Mouse (Mus musculus): ENCODE results near the gene Sf1.

Gene Sf1

DNA sequence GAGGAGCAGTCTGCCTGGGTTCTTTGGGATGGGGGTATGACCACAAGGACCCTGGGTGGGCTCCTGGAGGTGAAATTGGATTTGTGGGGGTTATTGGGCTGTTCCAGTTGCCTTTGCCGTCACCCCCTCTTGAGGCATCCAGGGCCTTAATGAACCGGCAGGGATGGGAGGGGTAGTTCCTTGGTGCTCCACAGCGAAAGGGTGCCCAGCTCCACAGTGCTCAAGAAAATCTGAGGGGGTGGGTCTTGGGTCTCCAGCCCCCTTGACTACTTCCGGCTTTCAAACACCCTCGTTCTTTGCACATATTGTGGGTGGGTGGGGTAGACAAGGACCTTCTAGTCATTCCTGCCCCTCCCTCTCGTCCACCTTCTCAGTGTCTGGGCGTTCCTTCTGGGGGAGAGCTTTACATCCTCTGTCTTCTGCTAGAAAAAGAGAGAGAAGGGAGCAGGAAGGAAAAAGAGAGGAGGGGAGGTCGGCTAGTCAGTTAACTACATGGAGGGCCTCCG lies 56.4 kb downstream of the Sf1 start:
- DNase-seq (ENCODE audit: low read depth, low spot score): no peak

DNA sequence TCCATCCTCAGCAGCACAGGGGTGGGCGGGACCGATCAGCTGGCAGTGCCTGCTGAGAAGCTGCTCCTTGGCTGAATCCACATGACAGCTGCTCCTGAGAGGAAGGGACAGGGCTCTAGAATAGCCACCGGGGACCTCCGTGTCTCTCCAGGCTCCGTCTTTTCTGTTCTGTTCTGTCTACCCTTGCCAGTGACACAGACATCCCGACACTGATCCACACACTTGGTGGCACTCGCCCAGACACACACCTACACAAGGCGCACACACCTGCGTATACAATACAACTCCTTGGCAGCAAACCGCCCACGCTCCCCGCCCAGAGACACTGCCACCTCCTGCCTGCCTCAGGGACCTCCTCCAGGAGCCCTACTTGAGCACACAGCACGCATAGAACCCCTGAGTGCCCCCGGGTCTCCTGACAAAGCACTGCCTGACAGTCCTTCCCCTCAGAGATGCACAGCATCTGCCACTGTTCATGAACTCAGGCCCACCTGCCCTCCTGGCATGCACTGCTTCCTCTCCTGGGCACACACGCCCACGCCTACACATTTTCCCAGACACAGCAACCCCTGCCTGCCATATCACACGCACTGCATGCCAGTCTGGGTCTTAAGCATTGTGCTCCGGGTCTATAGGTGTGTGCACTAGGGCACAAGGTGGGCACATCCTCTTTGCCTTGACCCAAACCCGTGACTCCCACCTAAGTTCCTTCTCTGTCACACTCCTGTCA lies 57.2 kb downstream of the Sf1 start:
- DNase-seq (ENCODE audit: low read depth, low spot score): no peak

- no peak for DNase-seq (ENCODE audit: low read depth, low spot score)
These were observed 57.7 kb downstream of the Sf1 start for GRCm38 (mm10) chr19:6421211-6421590.

DNA sequence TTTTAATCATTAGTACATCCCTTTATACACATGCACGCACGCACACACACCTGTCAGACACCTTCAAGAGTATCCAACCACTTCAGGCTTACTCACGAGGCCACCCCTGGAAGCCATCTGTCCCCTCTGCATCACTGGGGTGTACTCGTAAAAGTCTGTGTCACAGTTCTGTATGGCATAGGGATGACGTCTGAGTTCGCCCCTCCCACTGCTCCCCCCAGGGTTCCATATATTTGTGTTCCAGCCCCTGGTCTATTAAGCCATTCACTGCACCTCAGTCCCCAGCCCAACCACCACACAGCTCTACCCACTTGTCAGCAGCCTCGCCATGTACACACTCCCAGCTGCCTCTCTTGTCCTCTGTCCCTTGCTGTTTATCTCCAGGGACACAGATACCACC lies 58.5 kb downstream of the Sf1 start:
- no peak for DNase-seq (ENCODE audit: low read depth, low spot score)

DNA sequence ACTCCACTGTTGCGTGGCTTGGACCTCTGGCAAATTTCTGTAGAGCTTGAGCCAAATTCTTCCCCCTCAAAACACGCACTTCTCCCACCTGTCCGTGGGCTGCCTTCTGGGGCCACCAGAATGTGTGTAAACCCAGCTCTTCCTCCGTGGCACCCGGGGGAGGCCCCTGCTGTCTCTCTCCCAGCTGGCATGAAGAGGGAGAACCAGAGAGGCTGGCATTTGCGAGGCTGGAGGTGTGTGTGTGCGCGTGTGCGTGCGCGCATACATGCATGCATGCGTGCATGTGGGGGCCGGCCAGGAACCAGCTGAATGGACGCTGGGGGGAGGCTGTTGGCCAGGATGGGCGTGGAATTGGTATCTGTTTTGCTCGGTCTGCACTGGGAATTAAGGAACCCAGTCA lies 59.8 kb downstream of the Sf1 start:
- DNase-seq (ENCODE audit: low read depth, low spot score): no peak

- no peak for DNase-seq (ENCODE audit: low read depth, low spot score)
These were observed 60.8 kb downstream of the Sf1 start for GRCm38 (mm10) chr19:6424137-6424881.

GRCm38 (mm10) chr19:6425595-6425994 lies 62.1 kb downstream of the Sf1 start:
- DNase-seq (ENCODE audit: low read depth, low spot score): no peak

GRCm38 (mm10) chr19:6426703-6427500 lies 63.4 kb downstream of the Sf1 start:
- peak; percentile 56 for DNase-seq (ENCODE audit: low read depth, low spot score)
